Mouse (Mus musculus) kidney, postnatal 25 days (tissue): ENCODE measurements at regions not wholly inside any gene's neighbourhood (a gene's known extent, or its start where the extent isn't known, plus 50 kb on each side); places are given as distances from the start of the nearest gene placed in this dataset.
A peak's percentile ranks its signal among the peaks of the same experiment; 100 is the strongest.

Experiments used
- DNase-seq, 2 experiments: peaks; one replicate each; pipeline ENCODE4 v3.0.0; 2021; ENCODE audit warnings: mixed read lengths in 2 of 2

DNA sequence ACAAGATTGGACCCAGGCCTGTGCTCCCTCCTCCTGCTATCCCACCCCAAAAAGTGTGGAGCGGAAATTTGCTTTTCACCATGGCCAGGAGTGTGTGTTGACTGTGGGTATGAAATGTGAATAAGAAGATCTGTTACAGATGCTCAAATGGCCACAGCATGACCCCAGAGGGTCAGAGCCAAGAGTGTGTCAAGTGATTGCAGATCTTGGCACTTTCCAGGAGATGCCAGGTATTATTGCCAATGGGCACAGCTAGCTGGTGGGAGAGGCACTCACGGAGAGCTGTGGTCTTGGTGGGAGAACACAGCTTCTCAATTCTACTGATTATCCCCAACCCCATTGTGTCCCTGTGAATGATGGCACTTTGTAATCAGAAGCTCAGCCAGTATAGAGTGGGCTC is 62.7 kb downstream of the Smim20 start:
- no peak for DNase-seq

DNA sequence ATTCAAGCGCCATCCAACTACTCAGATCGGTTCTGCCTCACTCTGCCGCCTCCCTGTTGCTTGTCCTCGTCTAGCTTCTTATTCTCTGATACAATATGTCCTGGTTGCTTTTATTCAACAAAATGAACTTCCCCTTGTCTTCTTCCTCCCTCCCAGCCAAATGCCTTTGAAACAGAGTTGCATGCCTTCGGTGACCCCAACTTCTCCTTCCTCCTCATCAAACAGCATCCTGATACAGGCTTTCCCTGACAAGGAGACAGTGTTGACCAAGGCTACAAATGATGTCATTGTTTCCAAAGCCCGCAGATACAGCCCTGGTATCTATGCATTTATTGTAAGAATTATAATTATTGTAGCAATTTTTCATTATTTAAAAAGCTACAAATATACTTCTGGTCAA is 69.8 kb downstream of the Smim20 start:
- no peak for DNase-seq

DNA sequence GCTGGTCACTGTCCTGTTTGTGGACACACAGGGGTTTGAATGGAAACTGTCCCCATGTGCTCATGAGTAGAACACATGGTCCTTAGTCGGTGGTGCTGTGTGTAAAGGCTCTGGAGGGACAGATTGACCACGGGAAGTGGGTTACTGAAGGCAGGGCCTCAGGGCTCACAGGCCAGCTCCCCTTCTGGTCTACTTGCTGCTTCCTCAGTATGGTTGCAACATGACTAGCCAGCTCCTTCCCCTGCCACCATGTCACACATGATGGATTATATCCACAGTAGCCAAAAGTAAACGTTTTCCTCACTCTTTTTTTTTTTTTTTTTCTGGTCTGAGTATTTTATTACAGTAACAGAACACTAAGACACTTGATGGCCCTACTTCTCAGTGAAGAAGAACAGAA is 70.9 kb downstream of the Smim20 start:
- DNase-seq, result no peak

- no peak for DNase-seq
Observed at GRCm38 (mm10) chr5:53345164-53345563, 78.3 kb downstream of the Smim20 start.

GRCm38 (mm10) chr5:53346028-53346427 is 79.1 kb downstream of the Smim20 start:
- DNase-seq, result peak in 1 of 2 experiments; percentile 50

DNA sequence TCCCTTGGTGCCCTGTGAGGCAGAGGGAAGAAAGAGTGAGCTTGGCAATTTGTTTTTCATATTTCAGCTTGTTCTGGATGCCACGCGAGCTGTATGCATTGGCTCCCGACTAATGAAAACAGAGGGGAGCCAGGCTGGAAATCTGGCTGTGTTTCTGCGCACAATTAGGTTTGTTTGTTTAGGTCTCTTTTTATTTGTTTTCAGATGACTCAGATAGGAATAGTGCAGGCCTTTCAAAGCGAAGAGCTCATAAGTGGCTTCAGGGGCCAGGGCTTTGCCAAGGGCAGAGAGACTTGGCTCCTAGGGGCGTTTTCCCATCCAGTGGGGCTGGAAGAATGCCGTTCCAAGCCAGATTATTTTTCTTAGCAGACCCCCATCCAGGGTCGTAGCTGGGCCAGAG is 79.9 kb downstream of the Smim20 start:
- no peak for DNase-seq

- DNase-seq, result no peak
Observed at GRCm38 (mm10) chr5:53352852-53353251, 86.0 kb downstream of the Smim20 start.

GRCm38 (mm10) chr5:53354296-53354695 is 87.4 kb downstream of the Smim20 start:
- DNase-seq, result no peak

DNA sequence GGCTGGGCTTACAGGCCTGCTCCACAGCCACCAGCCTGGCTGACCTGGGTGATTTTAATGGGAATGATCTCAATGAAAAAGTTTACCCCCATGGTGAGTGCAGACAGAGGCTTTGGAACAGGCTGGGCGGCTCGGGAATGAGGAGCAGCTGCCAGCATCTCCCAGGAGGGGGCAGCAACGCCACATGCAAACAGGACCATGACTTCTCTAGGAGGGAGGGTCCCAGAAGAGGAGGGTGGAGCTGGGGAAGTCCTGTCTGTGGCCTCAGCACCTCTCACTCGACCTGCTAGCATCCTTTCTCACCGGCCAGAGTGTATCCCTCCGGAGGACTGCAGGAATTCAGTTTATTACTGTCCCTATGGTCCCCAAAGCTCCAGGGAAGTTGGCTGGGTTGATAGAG is 88.2 kb downstream of the Smim20 start:
- DNase-seq, result peak; percentile 73 to 78

DNA sequence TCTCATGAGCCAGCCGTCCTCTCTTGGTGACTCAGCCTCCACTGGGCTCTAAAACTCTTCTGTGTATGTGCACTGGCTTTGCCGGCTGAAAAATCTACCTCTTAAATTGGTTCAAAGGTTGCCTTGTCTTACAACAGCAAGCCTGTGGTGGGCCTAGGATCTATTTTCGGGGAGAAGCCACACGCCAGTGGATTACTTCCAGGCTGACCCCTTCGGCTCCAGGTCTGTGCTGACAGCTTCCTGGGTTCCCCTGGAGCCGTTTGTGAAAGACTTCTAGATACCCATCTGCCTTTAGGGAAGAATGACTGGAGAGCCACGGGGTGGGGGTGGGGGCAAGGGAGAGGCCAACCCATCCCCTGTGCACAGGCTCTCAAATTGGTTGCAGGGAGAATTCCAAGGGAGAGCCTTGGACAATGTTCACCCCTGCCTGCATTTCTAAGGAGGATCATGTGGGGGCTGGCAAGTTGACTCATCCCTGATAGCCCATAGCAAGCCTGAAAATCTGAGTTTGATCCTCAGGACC is 90.3 kb downstream of the Smim20 start:
- no peak for DNase-seq

- no peak for DNase-seq
Observed at GRCm38 (mm10) chr5:53358181-53358580, 91.3 kb downstream of the Smim20 start.

GRCm38 (mm10) chr5:53359887-53360286 is 93.0 kb downstream of the Smim20 start:
- no peak for DNase-seq

DNA sequence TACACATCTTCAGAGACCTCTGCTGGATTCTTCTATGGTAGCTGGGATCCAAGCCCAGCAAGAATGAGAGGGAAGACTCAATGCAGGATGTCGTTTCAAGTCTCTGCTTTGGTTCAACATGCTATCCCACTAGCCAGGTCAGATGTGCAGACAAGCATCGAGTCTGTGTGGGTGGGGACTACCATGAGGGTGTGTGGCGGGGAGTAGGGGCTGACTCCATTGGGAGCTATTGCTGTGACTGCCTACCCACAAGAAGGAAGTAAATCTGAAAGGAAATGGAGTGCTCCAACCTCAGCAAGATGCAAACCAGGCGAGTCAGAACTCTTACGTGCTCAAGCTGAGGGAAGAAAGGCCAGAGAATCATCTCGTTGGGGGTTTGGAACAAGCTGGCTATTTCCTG is 94.4 kb downstream of the Smim20 start:
- DNase-seq, result no peak

DNA sequence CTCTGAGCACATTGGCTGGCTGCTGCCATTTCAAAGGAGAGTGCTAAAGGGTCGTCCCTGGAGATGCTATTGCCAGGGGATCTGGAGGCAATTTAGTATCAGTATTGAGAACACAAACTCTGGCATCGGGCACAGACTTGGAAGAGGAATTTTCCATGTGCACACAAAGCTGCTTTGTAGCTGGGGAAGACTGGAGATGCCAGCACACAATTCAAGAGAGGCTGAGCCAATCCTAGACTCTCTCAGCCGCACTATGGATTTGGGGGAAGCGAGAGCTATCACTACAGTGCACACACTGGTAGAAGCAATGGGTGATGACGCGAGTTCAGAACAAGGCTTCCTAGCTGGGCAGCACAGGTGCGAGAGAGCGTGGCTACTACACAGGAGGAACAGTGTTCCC is 97.0 kb downstream of the Smim20 start:
- no peak for DNase-seq

- no peak for DNase-seq
Observed at GRCm38 (mm10) chr5:53366882-53367561, 98.9 kb upstream of the Rbpj start.

- no peak for DNase-seq
Observed at GRCm38 (mm10) chr5:53370272-53370671, 95.7 kb upstream of the Rbpj start.

DNA sequence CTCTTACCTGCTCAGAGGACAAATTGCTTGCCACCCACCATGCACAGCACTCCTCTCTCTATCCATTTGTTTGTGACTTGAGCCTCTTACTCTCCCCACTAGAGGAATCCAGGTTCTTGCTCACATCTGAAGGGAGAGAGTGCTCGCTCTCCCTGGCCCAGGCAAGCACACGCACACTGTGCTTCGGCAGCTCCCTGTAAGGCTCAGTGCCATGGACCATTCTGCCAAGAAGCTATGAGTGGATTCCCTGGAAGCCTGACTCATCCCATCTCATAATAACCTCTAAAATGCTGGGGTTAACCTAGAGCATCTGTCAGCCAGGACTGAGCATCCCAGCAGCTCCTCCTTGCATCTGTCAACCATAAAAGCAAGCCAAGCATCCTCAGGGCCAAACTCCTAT is 94.3 kb upstream of the Rbpj start:
- no peak for DNase-seq

- no peak for DNase-seq
Observed at GRCm38 (mm10) chr5:53373315-53373714, 92.6 kb upstream of the Rbpj start.

DNA sequence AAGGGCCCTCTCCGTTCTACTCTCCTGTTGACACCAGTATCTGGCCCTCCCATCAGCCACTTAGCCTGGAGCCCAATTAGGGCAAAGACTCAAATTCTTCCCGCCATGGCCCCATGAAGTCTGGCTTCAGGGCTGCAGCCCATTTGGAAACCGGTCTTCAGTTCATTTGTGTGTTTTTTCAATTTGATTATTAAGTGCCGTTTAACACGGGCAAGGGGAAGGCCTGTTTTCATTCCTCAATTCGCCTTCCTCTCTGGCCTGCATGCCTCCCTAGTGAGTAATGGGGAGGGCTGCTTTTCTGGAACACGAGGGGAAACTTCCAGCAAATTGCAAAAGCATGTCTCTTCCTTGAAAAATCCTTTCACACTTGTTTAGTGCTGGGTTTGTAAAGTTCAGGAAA is 89.1 kb upstream of the Rbpj start:
- no peak for DNase-seq

GRCm38 (mm10) chr5:53377698-53378097 is 88.3 kb upstream of the Rbpj start:
- DNase-seq, result no peak

DNA sequence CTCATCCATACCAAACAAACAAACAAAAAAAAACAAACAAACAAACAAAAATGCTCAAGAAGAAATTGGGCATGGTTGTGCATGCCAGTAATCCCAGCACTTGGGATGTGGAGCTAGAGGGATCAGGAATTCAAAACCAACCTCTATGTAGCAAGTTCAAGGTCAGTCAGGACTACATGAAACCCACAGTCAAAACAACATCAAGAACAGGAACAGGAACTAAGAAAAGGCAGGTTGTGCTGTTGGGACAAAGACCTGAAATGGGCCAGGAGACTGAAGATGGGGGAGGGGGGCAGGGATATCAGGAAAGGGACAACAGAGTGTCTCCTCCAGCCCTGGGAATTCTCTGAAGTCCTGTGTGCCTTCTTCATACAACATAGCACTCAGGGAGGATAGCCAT is 87.8 kb upstream of the Rbpj start:
- no peak for DNase-seq

DNA sequence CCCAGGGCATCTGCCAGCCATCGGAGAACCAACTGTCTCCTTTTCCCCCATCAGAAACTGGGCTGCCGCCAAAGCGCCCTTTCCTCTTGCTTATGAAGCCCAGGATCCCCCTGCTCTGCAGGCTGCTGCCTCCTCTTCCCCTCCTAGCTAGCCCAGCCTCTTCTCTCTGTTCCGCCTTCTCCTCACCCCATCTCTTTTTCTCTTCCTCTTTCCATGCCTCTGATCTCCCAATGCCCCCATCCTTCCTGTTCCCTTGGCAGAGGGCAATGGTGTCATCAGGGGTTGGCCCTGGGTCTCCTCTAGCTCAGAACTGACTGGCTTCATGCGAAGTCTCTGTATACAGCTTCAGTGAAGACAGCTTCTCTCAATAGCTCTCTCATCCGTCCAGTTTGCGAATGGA is 87.4 kb upstream of the Rbpj start:
- no peak for DNase-seq

- peak; percentile 66 to 85 for DNase-seq
Observed at GRCm38 (mm10) chr5:53379612-53380011, 86.3 kb upstream of the Rbpj start.

DNA sequence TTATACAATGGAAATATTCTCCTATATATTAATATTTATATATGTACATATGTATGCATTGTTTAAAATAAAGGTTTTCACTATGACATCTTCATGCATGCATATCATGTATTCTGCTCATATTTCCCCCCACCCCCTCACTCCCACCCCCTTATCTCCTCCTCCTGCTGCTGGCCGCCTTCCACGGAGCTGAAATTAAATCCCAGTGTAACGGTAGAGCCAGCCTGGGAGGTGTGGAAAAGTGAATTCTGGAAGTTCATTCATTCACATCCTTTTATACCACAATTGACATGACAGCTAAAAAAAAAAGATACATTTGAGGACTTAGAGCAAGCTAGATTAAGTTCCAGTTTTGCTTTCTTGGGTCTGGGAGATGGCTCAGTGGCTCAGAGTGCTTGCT is 85.7 kb upstream of the Rbpj start:
- no peak for DNase-seq

DNA sequence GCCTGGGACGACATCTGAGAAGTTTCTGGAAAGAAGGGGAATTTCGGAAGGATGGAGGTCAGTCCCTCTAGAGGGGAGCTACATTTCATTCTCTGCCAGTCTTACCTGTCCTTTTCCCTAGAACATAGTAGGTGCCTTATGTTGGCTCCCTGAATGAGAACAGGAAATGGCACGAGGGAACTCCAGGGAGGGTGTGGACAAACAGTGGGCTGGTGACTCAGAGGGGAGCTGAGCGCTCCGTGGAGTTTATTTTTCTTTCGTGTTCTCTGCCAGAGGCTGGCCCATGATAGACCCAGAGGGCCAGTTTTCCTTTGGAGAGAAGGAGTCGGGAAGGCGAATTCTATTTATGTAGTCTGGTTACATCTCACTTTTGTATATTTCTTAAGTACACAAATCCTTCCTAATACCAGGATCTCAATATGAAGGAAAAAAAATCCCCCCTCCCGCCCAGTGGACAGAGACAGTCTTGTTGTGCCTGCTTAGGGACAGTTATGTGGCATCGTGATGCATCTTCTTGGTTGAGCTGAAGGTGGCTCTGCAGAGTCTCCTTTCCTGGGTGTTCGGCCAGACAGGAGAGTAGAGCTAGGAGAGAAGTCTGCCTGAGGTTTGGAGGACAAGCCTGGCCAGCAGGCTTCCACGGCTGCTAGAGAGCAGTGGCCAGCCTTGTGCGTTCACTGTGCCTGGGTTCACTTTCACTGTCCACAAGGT is 84.3 kb upstream of the Rbpj start:
- DNase-seq, result no peak
